Mouse (Mus musculus): ENCODE results near the gene Ntrk3.
A peak's percentile ranks its signal among the peaks of the same experiment; 100 is the strongest.

Gene Ntrk3

GRCm38 (mm10) chr7:78305770-78306169 is 432.0 kb downstream of the Ntrk3 start:
- no peak for DNase-seq

GRCm38 (mm10) chr7:78305029-78305428 is 432.8 kb downstream of the Ntrk3 start:
- DNase-seq: no peak

- DNase-seq: no peak
Observed at GRCm38 (mm10) chr7:78297290-78297689, 440.5 kb downstream of the Ntrk3 start.

- DNase-seq: no peak
Observed at GRCm38 (mm10) chr7:78294322-78294721, 443.5 kb downstream of the Ntrk3 start.

GRCm38 (mm10) chr7:78290186-78290585 is 447.6 kb downstream of the Ntrk3 start:
- DNase-seq: no peak

- no peak for DNase-seq
Observed at GRCm38 (mm10) chr7:78286516-78287238, 451.1 kb downstream of the Ntrk3 start.

GRCm38 (mm10) chr7:78269506-78270250 is 468.1 kb downstream of the Ntrk3 start:
- DNase-seq: no peak

- no peak for DNase-seq
Observed at GRCm38 (mm10) chr7:78267461-78268007, 470.3 kb downstream of the Ntrk3 start.

- no peak for DNase-seq
Observed at GRCm38 (mm10) chr7:78264432-78265002, 473.3 kb downstream of the Ntrk3 start.

- no peak for DNase-seq
Observed at GRCm38 (mm10) chr7:78261420-78262125, 476.2 kb downstream of the Ntrk3 start.

GRCm38 (mm10) chr7:78258151-78258550 is 479.7 kb downstream of the Ntrk3 start:
- DNase-seq: no peak

GRCm38 (mm10) chr7:78253777-78254385 is 483.9 kb downstream of the Ntrk3 start:
- DNase-seq: no peak

GRCm38 (mm10) chr7:78248119-78248642 is 489.6 kb downstream of the Ntrk3 start:
- no peak for DNase-seq

- DNase-seq: no peak
Observed at GRCm38 (mm10) chr7:78239012-78239411, 498.8 kb downstream of the Ntrk3 start.

- DNase-seq: no peak
Observed at GRCm38 (mm10) chr7:78221668-78222067, 516.1 kb downstream of the Ntrk3 start.

GRCm38 (mm10) chr7:78220949-78221348 is 516.9 kb downstream of the Ntrk3 start:
- DNase-seq: no peak

GRCm38 (mm10) chr7:78190931-78191653 is 546.7 kb downstream of the Ntrk3 start:
- peak; percentile 40 for DNase-seq

- no peak for DNase-seq
Observed at GRCm38 (mm10) chr7:78185578-78185977, 552.2 kb downstream of the Ntrk3 start.

- no peak for DNase-seq
Observed at GRCm38 (mm10) chr7:78183396-78183795, 554.4 kb downstream of the Ntrk3 start.

- no peak for DNase-seq
Observed at GRCm38 (mm10) chr7:78179996-78180665, 557.7 kb downstream of the Ntrk3 start.
